Mouse (Mus musculus): ENCODE measurements around the gene Gm42906.

DNA sequence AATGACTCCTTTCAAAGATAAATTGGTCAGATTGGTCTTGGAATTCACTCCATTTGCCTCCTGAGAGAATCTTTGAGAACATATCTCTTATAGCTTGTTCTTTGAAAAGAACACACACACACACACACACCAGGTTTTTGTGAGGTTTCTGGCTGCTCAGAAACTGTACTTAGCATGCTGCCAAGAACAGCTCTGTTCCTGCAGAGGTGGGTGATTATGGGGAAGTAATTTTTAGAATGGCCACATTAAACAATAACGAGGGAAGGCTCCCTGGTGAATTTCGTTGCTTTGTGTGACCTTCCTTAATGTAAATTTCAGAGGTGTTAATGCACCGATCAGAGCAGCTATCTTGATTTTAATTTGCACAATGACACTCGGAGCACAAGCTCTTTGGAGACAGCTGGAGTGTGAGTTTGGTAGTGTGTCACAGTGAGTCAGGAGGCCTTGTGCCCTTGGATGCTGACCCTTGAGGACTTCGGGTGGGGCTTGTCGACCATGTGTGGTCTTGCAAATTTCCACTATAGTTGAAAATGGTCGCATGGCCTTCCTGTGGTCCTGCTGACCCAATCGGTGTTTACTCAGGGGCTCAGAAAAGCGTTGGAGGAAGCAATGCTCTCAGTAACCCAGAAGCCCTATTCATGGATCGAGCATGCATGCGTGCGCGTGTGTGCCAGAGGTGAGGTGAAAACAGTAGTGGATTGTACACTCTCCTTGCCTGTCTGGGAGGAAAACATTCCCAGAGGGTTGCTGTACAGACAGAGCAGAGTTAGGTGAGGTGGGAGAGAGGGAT, 407.7 kb downstream of the Gm42906 start:
- TF ChIP-seq POLR2A (IDR thresholded peaks at IDR 0.05; ENCODE audit: low read depth, low read length) (no peak), CTCF (IDR thresholded peaks at IDR 0.05; ENCODE audit: extremely low read depth, insufficient read length, insufficient replicate concordance, low read depth, low read length) (no peak)
